Mouse (Mus musculus) MN1 (cell line): Measurements from ENCODE around the gene Btaf1.

Experiments
- DNase-seq: peaks from one replicate; pipeline ENCODE4 v3.0.0-alpha.2; 2016; ENCODE audit warnings: low spot score

Btaf1 gene

DNA sequence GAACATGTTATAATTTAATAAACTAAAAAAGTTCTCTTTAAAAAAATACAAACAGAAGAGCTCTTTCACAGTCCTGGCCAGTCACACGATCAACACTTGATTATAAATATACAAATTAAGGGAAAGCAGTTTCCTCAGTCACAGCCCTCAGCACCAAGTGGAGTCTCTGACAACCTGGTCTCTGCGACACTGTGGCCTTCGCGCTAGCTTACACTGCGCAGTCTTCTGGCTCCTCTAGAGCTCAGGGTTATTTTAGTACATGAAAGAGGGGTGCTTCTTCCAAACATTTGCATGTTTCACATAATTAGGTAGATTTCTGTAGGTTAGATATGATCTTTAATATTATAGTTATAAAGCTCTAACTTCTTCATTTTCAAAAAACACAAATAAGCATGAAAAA, 96.3 kb downstream of the Btaf1 start:
- DNase-seq, result no peak

DNA sequence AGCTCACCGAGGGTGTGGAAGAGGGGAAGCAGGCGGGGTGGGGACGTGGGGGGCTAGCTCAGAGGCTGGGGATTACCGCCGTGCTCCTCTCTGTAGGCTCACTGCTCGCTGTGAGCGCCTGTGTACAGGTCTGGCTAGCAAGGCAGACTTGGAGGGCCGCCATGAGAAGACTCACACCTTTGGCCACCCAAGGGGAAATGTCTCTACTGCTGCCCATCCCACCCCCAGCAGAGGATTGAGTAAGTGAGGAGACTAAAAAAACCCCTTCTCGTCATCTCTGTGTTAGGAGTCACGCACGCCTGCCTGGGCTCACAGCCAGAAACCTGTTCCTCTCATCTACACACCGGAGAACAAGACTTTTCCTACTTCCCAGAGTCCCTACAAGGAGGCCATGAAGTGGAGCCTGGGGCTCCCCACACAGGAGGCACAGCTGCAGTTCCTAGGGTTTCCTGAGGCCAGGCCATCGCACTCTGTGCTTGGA, 100.0 kb downstream of the Btaf1 start:
- no peak for DNase-seq

DNA sequence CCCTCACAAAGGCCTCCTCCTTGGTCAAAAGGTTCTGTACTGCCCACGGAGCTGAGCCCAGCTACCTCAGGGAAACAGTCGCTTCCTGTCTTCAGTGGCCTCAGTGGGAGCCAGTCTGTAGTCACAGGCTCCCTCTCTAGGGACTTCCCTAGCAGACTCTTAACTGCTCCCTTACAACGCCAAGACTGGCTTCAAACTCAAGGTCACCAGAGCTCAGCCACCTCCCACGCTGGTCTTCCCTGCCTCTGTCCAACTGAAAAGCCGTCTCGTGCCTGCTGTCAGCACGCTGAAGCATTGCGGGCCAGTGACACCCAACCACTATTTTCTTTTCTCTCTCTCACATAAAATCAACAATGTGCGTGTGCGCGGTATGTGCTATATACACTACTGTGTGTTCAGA, 100.5 kb downstream of the Btaf1 start:
- DNase-seq, result no peak

DNA sequence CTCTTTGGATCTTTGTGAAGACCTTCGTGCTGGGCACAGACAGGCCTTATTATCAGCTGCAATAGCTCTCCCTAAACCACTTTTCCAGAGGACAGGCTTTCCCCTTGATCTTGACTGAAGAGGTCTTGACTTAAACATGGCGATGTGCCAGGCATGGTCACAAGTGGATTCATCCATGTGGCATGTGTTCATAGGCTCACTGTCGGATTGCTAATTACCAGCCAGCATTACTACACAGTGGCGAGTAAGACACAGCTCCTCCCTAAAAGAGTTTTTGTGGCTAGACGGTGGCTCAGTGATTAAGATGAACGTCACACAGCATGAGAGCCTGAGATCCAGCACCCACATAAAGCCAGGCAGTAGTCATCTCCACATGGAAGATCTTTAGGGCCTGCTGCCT, 103.9 kb downstream of the Btaf1 start:
- no peak for DNase-seq

DNA sequence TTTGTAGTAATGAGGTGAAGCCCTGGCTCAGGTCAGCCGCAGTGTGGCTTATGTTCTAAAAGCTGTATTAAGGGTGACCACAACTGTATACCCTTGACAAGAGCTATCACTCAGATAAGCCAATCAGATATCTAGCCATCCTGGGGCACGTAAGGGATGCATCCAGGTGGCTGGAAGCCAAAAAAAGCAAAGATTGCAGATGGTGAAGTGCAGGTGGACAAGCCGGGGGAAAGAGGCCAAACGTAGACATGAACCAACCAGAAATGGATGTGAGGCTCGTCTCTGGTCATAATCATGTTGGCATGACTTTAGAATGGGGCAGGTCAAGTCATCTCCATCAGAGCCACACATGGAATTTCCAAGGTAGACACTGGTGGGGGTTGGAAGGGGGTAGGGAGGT, 105.6 kb downstream of the Btaf1 start:
- no peak for DNase-seq

DNA sequence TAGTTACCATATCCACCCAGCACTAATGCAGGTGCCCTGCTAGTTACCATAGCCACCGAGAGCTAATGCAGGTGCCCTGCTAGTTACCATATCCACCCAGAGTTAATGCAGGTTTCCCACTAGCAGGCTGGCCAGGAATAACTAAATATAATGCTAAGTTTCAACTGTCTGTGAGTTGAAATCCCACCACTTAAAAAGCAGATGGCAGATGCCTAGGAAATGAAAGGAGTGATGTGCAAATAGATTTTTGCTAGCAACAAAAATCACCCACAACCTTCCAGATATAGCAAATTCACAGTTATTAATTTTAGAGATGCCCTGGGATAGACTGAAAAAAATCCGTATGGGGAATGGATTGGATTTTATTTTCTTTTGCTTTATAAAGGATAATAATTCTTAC, 106.5 kb downstream of the Btaf1 start:
- no peak for DNase-seq

DNA sequence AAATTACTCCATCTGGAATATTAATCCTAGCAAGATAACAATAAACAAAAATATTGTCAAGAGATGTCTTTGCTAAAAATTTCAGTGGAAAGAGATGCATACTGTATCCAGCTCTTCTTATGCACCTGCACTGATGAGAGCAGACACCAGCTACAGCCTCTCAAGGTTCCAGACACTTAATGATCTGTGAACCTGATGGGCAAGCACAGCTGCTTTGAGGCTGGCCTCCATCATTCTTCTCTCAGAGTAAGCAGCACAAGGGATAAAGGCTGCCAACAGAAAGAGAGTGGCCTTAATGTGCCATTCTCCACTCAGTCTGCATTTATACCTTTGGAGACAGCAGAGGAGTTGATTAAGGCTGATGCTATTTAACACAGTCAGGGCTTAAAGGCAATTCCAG, 115.0 kb downstream of the Btaf1 start:
- no peak for DNase-seq

DNA sequence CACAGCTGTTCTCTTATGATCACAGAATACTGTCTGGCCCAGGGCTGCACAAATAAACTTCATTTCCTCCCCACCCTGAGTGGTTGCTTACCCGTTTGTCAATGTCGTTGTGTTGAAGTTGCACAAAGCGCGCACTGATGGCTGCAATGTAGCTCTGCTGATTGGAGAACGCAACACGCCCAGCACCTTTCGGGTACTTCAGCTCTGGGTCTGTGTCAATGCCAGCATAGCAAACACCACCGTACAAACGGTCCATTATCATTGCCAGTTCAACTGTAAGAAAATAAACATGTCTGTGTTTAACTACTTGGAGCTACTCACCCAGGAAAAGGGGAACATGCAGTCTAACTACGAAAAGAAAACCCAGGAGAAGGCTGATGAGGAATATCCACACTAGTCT, 118.6 kb downstream of the Btaf1 start:
- DNase-seq, result no peak

DNA sequence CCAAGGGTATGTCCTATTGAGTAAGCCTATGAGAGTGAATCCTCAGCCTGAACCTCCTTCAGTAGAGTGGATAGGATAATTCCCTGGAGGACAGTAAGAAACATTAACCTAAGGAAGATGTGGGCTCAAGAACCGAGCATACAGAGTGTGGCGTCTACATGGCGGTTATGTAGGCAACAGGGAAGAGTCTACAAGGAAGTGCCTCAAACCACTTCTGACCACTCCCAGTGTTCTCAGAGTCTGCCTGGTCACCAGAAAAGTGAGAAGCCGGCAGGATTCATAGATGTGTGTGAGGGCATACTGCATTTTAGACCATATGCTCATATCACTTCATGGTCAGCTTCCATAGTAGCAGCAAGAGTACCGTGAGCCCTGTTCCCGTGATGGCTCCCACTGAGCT, 122.6 kb downstream of the Btaf1 start:
- no peak for DNase-seq

DNA sequence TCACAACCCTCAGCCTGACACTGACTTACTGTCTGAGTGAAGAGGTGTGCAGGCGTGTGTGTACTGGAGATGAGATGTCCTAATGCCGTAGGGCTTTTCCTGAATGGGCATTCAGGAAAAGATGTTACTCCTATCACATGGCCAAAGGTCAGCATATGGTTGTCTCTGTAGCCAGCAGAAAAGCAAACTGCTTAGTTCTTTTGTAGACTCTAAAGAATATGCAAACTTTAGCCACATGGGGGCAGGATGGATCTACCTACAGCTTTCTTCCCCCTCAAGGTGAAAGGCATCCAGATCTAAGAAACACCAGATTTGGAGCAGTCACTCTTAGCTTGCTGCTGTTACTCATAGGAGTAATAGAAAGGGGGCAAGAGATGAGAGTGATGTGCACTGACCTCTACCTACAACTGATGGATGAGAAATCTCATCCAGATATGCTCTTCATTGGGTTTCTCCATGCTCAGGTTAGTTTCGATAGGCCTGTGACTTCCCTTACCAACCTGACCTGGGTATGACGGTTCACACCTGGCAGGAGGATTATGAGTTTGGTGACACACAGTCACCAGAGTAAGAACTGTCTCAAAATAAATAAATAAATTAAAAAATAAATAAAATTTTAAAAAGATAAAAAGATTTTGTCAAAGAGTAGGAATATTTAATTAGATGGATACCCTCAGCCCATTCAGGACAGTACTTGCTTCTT, 124.9 kb downstream of the Btaf1 start:
- DNase-seq, result peak; percentile 78

DNA sequence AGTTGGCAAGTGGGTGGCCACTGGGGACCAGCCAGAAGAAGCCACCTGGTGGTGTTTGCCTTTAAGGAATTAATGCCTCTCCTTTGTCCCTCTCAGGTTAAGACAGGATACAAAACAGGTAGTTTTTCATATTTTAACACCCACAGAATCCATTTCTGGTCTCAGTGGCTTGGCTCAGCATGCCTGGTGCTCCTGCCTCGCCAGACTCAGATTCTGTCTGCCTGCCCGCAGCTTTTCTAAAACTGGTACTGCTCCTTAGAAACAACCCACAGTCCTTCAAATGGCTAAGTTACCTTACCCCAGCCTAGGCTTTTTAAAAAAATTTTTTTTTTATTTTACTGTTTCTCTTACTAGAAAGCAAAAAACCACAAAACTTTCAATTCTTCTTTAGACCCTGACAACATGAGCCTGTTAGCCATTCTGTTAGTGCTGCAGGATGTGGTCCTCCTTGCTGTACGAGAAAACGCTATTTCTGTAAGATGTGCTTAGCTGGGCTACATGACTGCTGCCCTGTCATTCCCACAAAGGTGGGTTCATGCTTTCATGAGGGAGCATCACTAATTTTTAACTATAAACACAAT, 130.2 kb downstream of the Btaf1 start:
- no peak for DNase-seq

DNA sequence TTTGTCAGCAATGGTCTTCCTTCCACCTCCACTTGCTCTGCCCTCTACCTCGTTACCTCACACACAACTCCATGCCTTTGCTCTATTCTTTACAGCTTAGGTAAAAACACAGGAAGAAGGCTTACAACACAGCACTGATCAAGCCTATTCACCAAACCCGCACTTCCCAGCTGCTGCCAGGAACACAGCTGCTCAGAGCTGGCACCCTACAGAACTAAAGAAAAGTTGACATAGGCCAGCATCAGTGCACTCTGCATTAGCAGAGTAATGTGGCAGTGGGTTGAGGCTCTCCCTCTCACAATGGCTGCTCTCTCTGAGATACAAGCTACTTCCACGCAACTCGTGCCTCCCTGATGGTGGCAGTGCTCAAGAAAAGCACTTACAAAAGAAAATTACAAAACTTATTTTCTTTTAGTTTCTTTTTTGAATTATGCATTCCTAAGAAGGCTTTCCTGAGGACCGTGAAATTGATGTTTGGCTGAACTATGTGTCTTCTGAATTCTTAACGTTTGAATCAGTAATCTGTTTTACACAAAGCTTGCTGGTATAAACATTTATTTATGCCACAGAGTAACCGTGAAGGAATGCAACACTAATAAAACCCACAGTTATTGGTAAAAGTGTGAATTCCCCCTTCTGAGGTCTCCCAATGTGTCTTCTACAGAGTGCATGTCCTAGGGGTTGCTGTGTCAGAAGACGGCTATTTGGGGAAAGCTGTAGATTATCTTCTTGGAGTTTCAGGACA, 131.5 kb downstream of the Btaf1 start:
- DNase-seq, result no peak

DNA sequence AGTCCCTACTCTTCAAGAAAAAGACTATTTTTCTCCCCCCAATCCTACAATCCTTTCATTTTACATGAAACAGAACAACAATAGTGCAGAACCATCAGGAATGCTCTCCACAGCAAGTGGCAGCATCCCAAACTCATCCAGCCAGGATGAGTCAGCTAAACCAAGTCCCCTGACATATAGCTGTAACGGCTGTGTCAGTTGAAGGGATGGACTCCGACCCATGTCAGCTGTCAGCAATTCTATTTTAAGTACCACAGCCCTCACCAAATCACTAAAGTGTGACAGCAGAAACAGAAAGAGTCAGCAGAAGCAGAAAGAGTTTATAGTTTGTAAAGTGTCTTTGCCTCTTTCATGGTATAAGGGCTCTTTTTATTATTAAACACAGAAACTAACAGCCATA, 133.7 kb downstream of the Btaf1 start:
- DNase-seq, result peak; percentile 23

DNA sequence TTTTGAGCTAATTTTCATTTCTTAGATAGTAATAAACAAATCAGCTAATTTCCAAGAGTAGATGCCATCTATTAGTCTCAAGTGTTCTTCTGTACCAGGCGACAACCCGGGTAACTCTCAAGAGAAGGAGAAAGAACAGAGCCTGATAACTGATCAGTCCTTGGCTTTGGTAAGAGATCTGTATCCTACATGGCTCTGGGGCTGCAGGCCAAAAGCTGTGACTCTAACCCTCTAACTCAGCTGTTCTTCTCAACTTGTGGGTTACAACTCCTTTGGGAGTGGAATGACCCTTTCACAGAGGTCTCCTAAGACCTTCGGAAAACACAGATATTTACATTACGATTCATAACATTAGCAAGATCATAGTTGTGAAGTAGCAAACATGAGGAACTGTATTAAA, 134.2 kb downstream of the Btaf1 start:
- no peak for DNase-seq
